ENCODE assay signal across 13 mouse cellular contexts in the genomic region with DNA sequence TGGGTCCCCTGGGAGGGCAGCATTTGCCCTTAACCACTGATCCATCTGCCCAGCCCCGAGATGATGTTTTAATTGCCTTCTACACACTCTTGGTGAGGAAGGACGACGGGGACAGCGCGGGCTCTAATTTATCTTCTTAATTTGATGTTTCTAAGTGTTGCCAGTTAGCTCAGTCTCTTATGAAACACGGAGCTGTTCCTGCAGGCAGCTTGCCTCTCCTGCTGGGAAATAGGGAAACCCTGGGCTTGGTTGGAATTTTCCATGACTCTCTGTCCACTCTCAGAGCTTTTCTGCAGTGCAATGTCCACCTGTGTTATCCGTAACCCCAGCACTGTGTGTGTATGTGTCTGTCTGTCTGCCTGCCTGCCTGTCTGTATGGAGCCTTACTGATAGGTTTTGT. TPM values are rescaled to one million over a fixed set of nuclear protein-coding genes. Genes with fewer than 3 reads are reported as not detected.
DNase-seq lines count a peak whose midpoint lies in the region; ATAC-seq lines count a peak whose summit lies in the region.
"Had no signal": no experiment of that assay in that cellular context is flagged by ENCODE, and none has a peak within 500 bp of the region (broad histone marks: within the 10 kb centered on the region; RNA-seq: fewer than 3 reads in every experiment).

No protein-coding gene starts in this region.

- no peak overlapping the region for H3K4me2 ChIP-seq in heart, embryonic 16.5 days (ENCODE audit: low read depth, low read length)
- H3K4me2 ChIP-seq: limb, embryonic 13.5 days; midbrain, embryonic 11.5 days had no signal

- ATAC-seq in heart, embryonic 16.5 days (replicated peaks; ENCODE audit: extremely low read depth, insufficient read depth, low FRiP score) = no peak
- ATAC-seq: activated CD4-positive, CD25-positive, alpha-beta regulatory T cell, adult 4 months; lung, postnatal 0 days had no signal

- no peak overlapping the region for H3K4me3 ChIP-seq in heart, embryonic 16.5 days (ENCODE audit: low read length)
- H3K4me3 ChIP-seq: heart, embryonic 10.5 days; limb, embryonic 13.5 days had no signal

- no peak overlapping the region for H3K27ac ChIP-seq in heart, embryonic 16.5 days (ENCODE audit: low read length)
- H3K27ac ChIP-seq: heart, embryonic 10.5 days had no signal

- 0 out of 2 replicates have a peak overlapping the region, but pooled peaks have one; percentile 7 for H3K9ac ChIP-seq in heart, embryonic 16.5 days (ENCODE audit: low read length)
- H3K9ac ChIP-seq: limb, embryonic 13.5 days had no signal

- 75% methylated on average over 7 of the region's 7 CpGs for WGBS in heart, embryonic 16.5 days

- intact Hi-C loops in heart, postnatal 10 days (cut with DNase I) = no loop called here

- DNase-seq in cerebellum, adult 11 months = peak; percentile 62
- no peak for DNase-seq in cerebellum, postnatal 4 days (ENCODE audit: low spot score in 2 of 2)
- DNase-seq in heart, postnatal 10 days = no peak
- DNase-seq in right cerebral cortex, adult 18-20 months = peak; percentile 63
- DNase-seq in right cerebral cortex, postnatal 4 days = no peak
- DNase-seq in embryo, embryonic 11 days = no peak
- DNase-seq in retina, postnatal 1 day = no peak

- H3K36me3 ChIP-seq in heart, embryonic 16.5 days (ENCODE audit: control insufficient read depth, insufficient read depth) = peaks cover 17% of the 10 kb centered on the region

- no peaks in the 10 kb centered on the region for H3K9me3 ChIP-seq in heart, embryonic 16.5 days (replicated peaks; ENCODE audit: control insufficient read depth, low read length)
- H3K9me3 ChIP-seq: heart, embryonic 10.5 days; limb, embryonic 13.5 days had no signal

- no peaks in the 10 kb centered on the region for H3K27me3 ChIP-seq in heart, embryonic 16.5 days (ENCODE audit: control insufficient read depth, insufficient read depth, low read length)
- H3K27me3 ChIP-seq: limb, embryonic 13.5 days had no signal

- peaks cover 26% of the 10 kb centered on the region for H3K4me1 ChIP-seq in heart, embryonic 16.5 days (ENCODE audit: control insufficient read depth, insufficient read depth, low read length)

RNA-seq across cellular contexts. Expression of a gene that starts 22.0 kb away (rescaled TPM):
- 5.9 and 6.4 TPM in 2 replicates for polyA plus RNA-seq in heart, embryonic 16.5 days (2015; fragmentation: Nextera tagmentation; extraction: Ambion mirVana)
- 10 to 100 TPM; 31.8 to 36.0 TPM for total RNA-seq in heart, postnatal 10 days (2021)

RNA-seq across cellular contexts. Expression of a gene that starts 30.4 kb away (rescaled TPM):
- 216 and 249 TPM in 2 replicates for polyA plus RNA-seq in heart, embryonic 16.5 days (2015; fragmentation: Nextera tagmentation; extraction: Ambion mirVana)
- 10 to 100 TPM; 87.1 to 87.8 TPM for total RNA-seq in heart, postnatal 10 days (2021)

Comparison
In these comparisons a context has a peak if more than half of its experiments do, and no peak if none do; other contexts are left out.
1. DNase-seq: peak in cerebellum, adult 11 months (single experiment) and right cerebral cortex, adult 18-20 months (single experiment); none in cerebellum, postnatal 4 days (0 of 2), heart, postnatal 10 days (0 of 2), right cerebral cortex, postnatal 4 days (single experiment), embryo, embryonic 11 days (single experiment) and retina, postnatal 1 day (single experiment).